Mouse (Mus musculus): ENCODE results near the gene Olfr568.

The Olfr568 gene

GRCm38 (mm10) chr7:102876822-102877221 lies at the start of gene Olfr568:
Olfr568 (plus strand) TSS chr7:102877122.
- no peak for DNase-seq (ENCODE audit: low spot score)

DNA sequence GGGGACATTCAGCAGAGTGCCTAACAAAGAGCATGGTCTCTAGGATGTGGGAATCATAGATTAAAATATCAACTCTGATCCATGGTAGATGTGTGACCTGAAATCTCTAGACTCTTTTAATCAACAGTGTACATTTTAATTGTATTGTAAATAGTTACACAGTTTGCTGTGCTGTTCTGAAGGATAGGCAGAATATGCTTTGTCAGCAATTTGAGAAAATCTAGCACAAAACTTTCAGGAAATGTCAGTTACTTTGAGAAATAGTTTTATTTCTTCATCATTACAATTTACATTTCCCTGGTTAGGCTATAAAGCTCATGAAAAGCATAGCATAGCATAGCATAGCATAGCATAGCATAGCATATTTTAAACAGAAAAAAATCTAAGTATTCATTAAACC lies 21.1 kb upstream of the Olfr568 start:
- no peak for DNase-seq (ENCODE audit: low spot score)

DNA sequence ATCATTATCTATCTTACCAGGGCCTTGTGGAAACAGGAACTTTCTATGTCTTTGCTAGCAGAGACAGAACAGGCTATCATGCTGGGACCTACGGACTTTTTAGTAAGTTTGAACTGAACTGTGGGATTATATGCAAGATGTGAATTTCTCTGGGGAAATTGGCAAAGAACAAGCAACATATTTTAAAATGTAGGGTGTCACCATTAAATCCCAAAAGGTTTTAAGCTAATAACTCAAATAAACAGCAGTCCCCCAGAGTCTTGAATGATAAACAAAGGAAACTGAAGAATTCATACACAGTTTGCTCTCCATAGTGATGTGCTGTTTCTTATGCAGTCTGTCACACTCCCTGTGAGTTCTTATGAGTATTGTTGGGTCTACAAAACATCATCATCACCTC lies 18.3 kb upstream of the Olfr568 start, which contains the start of gene Olfr566:
Gene Olfr566, minus strand, starts transcription at position 101 of the 400 bp plus-strand sequence.
- DNase-seq (ENCODE audit: low spot score): no peak

- DNase-seq (ENCODE audit: low spot score): no peak
Observed at GRCm38 (mm10) chr7:102890782-102891181, 13.9 kb downstream of the Olfr568 start, which contains the start of gene Olfr569. Olfr569 (minus strand) TSS chr7:102890882.

- no peak for DNase-seq (ENCODE audit: low spot score)
Observed at GRCm38 (mm10) chr7:102915261-102915660, 38.3 kb downstream of the Olfr568 start.

DNA sequence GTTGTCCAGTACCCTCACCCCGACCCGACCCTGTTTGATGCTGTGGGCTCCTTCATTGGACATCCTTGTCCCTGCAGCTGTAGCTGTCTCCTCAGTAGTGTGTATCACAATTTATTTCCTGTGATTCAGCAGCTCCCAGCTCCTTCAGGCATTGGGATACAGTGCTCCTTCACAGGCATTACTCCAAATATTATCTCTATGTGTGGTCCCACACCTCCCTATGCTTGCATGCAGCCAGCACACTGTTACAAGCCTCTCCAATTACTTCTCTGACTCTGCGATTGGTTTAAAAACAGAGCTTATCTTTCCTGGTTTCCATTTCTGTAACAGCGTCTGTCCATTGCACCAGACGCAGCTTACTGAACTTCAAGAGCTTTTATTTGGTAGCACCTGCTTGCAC lies 39.5 kb downstream of the Olfr568 start:
- DNase-seq (ENCODE audit: low spot score): no peak

GRCm38 (mm10) chr7:102917032-102917875 lies 40.3 kb downstream of the Olfr568 start, which contains the start of gene Olfr571:
Olfr571 (minus strand) TSS chr7:102917536.
- no peak for DNase-seq (ENCODE audit: low spot score)

- no peak for DNase-seq (ENCODE audit: low spot score)
Observed at GRCm38 (mm10) chr7:102919632-102920031, 42.7 kb downstream of the Olfr568 start.

DNA sequence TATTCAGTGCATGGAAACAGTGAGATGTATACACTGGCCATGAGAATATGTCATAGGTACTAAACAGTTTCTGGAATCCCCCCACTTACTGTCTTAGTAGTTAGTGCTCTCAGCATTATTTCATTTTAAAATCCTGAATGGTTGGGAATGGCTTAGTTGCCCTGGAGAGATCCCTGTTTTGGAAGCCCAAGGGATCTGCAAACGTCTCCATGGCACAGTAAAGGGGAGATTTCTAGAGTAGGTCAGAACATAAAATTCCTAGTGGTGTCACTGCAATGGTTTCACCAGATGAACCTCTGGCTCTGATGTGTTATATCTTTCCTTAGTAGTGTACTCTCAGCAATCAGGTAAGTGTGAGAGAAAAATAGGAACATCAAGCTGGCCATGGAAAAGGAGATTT lies 47.2 kb downstream of the Olfr568 start, which contains the start of gene Olfr572:
Gene Olfr572, plus strand, starts transcription at position 301 of the 400 bp plus-strand sequence.
- no peak for DNase-seq (ENCODE audit: low spot score)

- DNase-seq (ENCODE audit: low spot score): no peak
Observed at GRCm38 (mm10) chr7:102927105-102927504, 50.2 kb downstream of the Olfr568 start.

Data from spleen, adult 12 weeks (tissue).